Mouse (Mus musculus): ENCODE results near the gene Upk2. TPM values are rescaled to one million over a fixed set of nuclear protein-coding genes. Genes with fewer than 3 reads are reported as not detected.
"Not testable (repeated sequence)": the region's sequence is repeated elsewhere in the genome, so short reads cannot be mapped to it uniquely, and the experiment has no call there.

Upk2 gene
- polyA plus RNA-seq, 1 experiment from 2014 or later = 0.35 TPM

- H3K9ac ChIP-seq = no peak overlapping the region
- H3K9me3 ChIP-seq = no peaks in the 10 kb centered on the region
- H3K27me3 ChIP-seq (replicated peaks) = no peaks in the 10 kb centered on the region
- H3K4me2 ChIP-seq (replicated peaks) = no peak overlapping the region
- H3K4me1 ChIP-seq = peaks cover 12% of the 10 kb centered on the region
- peaks cover 58% of the 10 kb centered on the region for H3K36me3 ChIP-seq
- ATAC-seq (ENCODE audit: low FRiP score, low read depth) = no peak
- 89% methylated on average over 4 of the region's 4 CpGs for WGBS
- H3K4me3 ChIP-seq = no peak overlapping the region
- no peak overlapping the region for H3K27ac ChIP-seq
These were observed 42.5 kb downstream of the Upk2 start for GRCm38 (mm10) chr9:44412306-44412705.

GRCm38 (mm10) chr9:44411601-44412130 is 43.1 kb downstream of the Upk2 start:
- no peak overlapping the region for H3K4me2 ChIP-seq (replicated peaks)
- H3K4me1 ChIP-seq = peaks cover 8% of the 10 kb centered on the region
- no peak overlapping the region for H3K9ac ChIP-seq
- no peak overlapping the region for H3K4me3 ChIP-seq
- H3K27ac ChIP-seq = no peak overlapping the region
- no peaks in the 10 kb centered on the region for H3K27me3 ChIP-seq (replicated peaks)
- peaks cover 58% of the 10 kb centered on the region for H3K36me3 ChIP-seq
- 86% methylated on average over 1 of the region's 1 CpGs for WGBS
- ATAC-seq (ENCODE audit: low FRiP score, low read depth) = no peak
- H3K9me3 ChIP-seq = no peaks in the 10 kb centered on the region

GRCm38 (mm10) chr9:44410647-44411336 is 44.0 kb downstream of the Upk2 start:
- no peak overlapping the region for H3K4me3 ChIP-seq
- WGBS = 87% methylated on average over 2 of the region's 2 CpGs
- H3K27ac ChIP-seq = no peak overlapping the region
- peaks cover 11% of the 10 kb centered on the region for H3K4me1 ChIP-seq
- no peaks in the 10 kb centered on the region for H3K27me3 ChIP-seq (replicated peaks)
- no peaks in the 10 kb centered on the region for H3K9me3 ChIP-seq
- H3K4me2 ChIP-seq (replicated peaks) = no peak overlapping the region
- H3K36me3 ChIP-seq = peaks cover 58% of the 10 kb centered on the region
- H3K9ac ChIP-seq = no peak overlapping the region
- no peak for ATAC-seq (ENCODE audit: low FRiP score, low read depth)

GRCm38 (mm10) chr9:44408693-44409092 is 46.1 kb downstream of the Upk2 start:
- 83% methylated on average over 9 of the region's 9 CpGs for WGBS
- peak overlapping the region; percentile 72 for H3K4me3 ChIP-seq
- H3K9ac ChIP-seq; H3K27me3 ChIP-seq (replicated peaks); H3K27ac ChIP-seq; H3K9me3 ChIP-seq; ATAC-seq (ENCODE audit: low FRiP score, low read depth): not testable (repeated sequence)
- peaks cover 11% of the 10 kb centered on the region for H3K4me1 ChIP-seq
- peak overlapping the region; percentile 86 for H3K4me2 ChIP-seq (replicated peaks)
- peaks cover 61% of the 10 kb centered on the region for H3K36me3 ChIP-seq

GRCm38 (mm10) chr9:44407752-44408097 is 47.1 kb downstream of the Upk2 start:
- peaks cover 11% of the 10 kb centered on the region for H3K4me1 ChIP-seq
- H3K4me3 ChIP-seq = peak overlapping the region; percentile 72
- H3K27me3 ChIP-seq (replicated peaks) = no peaks in the 10 kb centered on the region
- H3K36me3 ChIP-seq = peaks cover 62% of the 10 kb centered on the region
- H3K27ac ChIP-seq = peak overlapping the region; percentile 86; the same call in 1 of the 2 replicates
- H3K9me3 ChIP-seq = no peaks in the 10 kb centered on the region
- ATAC-seq (ENCODE audit: low FRiP score, low read depth) = no peak; the same call in 1 of the 2 replicates
- H3K9ac ChIP-seq = peak overlapping the region; percentile 73
- under 1% methylated on average over 24 of the region's 24 CpGs for WGBS
- peak overlapping the region; percentile 86 for H3K4me2 ChIP-seq (replicated peaks)

- ATAC-seq (ENCODE audit: low FRiP score, low read depth) = peak; percentile 95
- peak within 1 kb of the TSS; percentile 72 for H3K4me3 ChIP-seq
- H3K4me2 ChIP-seq (replicated peaks) = peak within 1 kb of the TSS; percentile 86
- no peaks in the 10 kb centered on the region for H3K27me3 ChIP-seq (replicated peaks)
- H3K9ac ChIP-seq = peak within 1 kb of the TSS; percentile 73
- no peaks in the 10 kb centered on the region for H3K9me3 ChIP-seq
- peak within 1 kb of the TSS; percentile 86 for H3K27ac ChIP-seq
- H3K4me1 ChIP-seq = peaks cover 11% of the 10 kb centered on the region
- H3K36me3 ChIP-seq = peaks cover 63% of the 10 kb centered on the region
- WGBS = under 1% methylated on average over 51 of the region's 51 CpGs
These were observed 47.6 kb downstream of the Upk2 start, which contains the start of the genes Rps25 and Trappc4 for GRCm38 (mm10) chr9:44406906-44407751. Rps25 (plus strand) TSS chr9:44407139. Trappc4 (minus strand) TSS chr9:44407600.

GRCm38 (mm10) chr9:44405011-44405410 is 49.8 kb downstream of the Upk2 start:
- H3K4me3 ChIP-seq = no peak overlapping the region
- 86% methylated on average over 3 of the region's 3 CpGs for WGBS
- H3K4me1 ChIP-seq = peaks cover 11% of the 10 kb centered on the region
- no peak overlapping the region for H3K27ac ChIP-seq
- H3K9ac ChIP-seq = no peak overlapping the region
- no peak for ATAC-seq (ENCODE audit: low FRiP score, low read depth)
- H3K4me2 ChIP-seq (replicated peaks) = no peak overlapping the region
- H3K36me3 ChIP-seq = peaks cover 63% of the 10 kb centered on the region
- no peaks in the 10 kb centered on the region for H3K9me3 ChIP-seq
- no peaks in the 10 kb centered on the region for H3K27me3 ChIP-seq (replicated peaks)

Other genes starting within 250 kb of the Upk2 start
- 22.1 and 25.5 TPM in 2 replicates for gene Cbl, start 220.9 kb downstream of the Upk2 start, polyA plus RNA-seq (2016; fragmentation: Nextera tagmentation; extraction: Ambion mirVana)
- gene Ccdc153, start 214.3 kb downstream of the Upk2 start, polyA plus RNA-seq (2016; fragmentation: Nextera tagmentation; extraction: Ambion mirVana) = not detected in 2 replicates
- gene Pdzd3, start 203.5 kb downstream of the Upk2 start, polyA plus RNA-seq (2016; fragmentation: Nextera tagmentation; extraction: Ambion mirVana) = 0.09 and 0.14 TPM in 2 replicates
- gene Nlrx1, start 186.4 kb downstream of the Upk2 start, polyA plus RNA-seq (2016; fragmentation: Nextera tagmentation; extraction: Ambion mirVana) = 3.7 and 3.8 TPM in 2 replicates
- 12.2 and 13.8 TPM in 2 replicates for gene Abcg4, start 166.4 kb downstream of the Upk2 start, polyA plus RNA-seq (2016; fragmentation: Nextera tagmentation; extraction: Ambion mirVana)
- 31.2 and 33.5 TPM in 2 replicates for gene Hinfp, start 149.3 kb downstream of the Upk2 start, polyA plus RNA-seq (2016; fragmentation: Nextera tagmentation; extraction: Ambion mirVana)
- gene C2cd2l, start 134.7 kb downstream of the Upk2 start, polyA plus RNA-seq (2016; fragmentation: Nextera tagmentation; extraction: Ambion mirVana) = 25.3 and 26.9 TPM in 2 replicates
- gene Dpagt1, start 129.0 kb downstream of the Upk2 start, polyA plus RNA-seq (2016; fragmentation: Nextera tagmentation; extraction: Ambion mirVana) = 34.6 and 39.1 TPM in 2 replicates
- 281 and 302 TPM in 2 replicates for gene H2afx, start 120.3 kb downstream of the Upk2 start, polyA plus RNA-seq (2016; fragmentation: Nextera tagmentation; extraction: Ambion mirVana)
- 92.8 and 95.0 TPM in 2 replicates for gene Hmbs, start 110.7 kb downstream of the Upk2 start, polyA plus RNA-seq (2016; fragmentation: Nextera tagmentation; extraction: Ambion mirVana)
- 36.9 and 37.8 TPM in 2 replicates for gene Vps11, start 93.3 kb downstream of the Upk2 start, polyA plus RNA-seq (2016; fragmentation: Nextera tagmentation; extraction: Ambion mirVana)
- 31.0 and 33.0 TPM in 2 replicates for gene Hyou1, start 75.5 kb downstream of the Upk2 start, polyA plus RNA-seq (2016; fragmentation: Nextera tagmentation; extraction: Ambion mirVana)
- 44.1 and 45.5 TPM in 2 replicates for gene Slc37a4, start 58.1 kb downstream of the Upk2 start, polyA plus RNA-seq (2016; fragmentation: Nextera tagmentation; extraction: Ambion mirVana)
- 1,233 and 1,284 TPM in 2 replicates for gene Rps25, start 47.8 kb downstream of the Upk2 start, polyA plus RNA-seq (2016; fragmentation: Nextera tagmentation; extraction: Ambion mirVana)
- gene Trappc4, start 47.4 kb downstream of the Upk2 start, polyA plus RNA-seq (2016; fragmentation: Nextera tagmentation; extraction: Ambion mirVana) = 266 and 275 TPM in 2 replicates
- gene Ccdc84, start 36.4 kb downstream of the Upk2 start, polyA plus RNA-seq (2016; fragmentation: Nextera tagmentation; extraction: Ambion mirVana) = 30.6 and 35.7 TPM in 2 replicates
- gene Foxr1, start 13.8 kb downstream of the Upk2 start, polyA plus RNA-seq (2016; fragmentation: Nextera tagmentation; extraction: Ambion mirVana) = not detected in 2 replicates
- gene Bcl9l, start 27.8 kb upstream of the Upk2 start, polyA plus RNA-seq (2016; fragmentation: Nextera tagmentation; extraction: Ambion mirVana) = 9.3 and 10.9 TPM in 2 replicates
- gene Cxcr5, start 106.9 kb upstream of the Upk2 start, polyA plus RNA-seq (2016; fragmentation: Nextera tagmentation; extraction: Ambion mirVana) = not detected in 2 replicates
- 17.6 and 26.7 TPM in 2 replicates for gene Ddx6, start 149.9 kb upstream of the Upk2 start, polyA plus RNA-seq (2016; fragmentation: Nextera tagmentation; extraction: Ambion mirVana)
- not detected in 2 replicates for gene Treh, start 218.3 kb upstream of the Upk2 start, polyA plus RNA-seq (2016; fragmentation: Nextera tagmentation; extraction: Ambion mirVana)

Data from neural tube, embryonic 12.5 days (tissue).